Mouse (Mus musculus): ENCODE data around the gene Cpsf6.
"Not testable (repeated sequence)": the region's sequence is repeated elsewhere in the genome, so short reads cannot be mapped to it uniquely, and the experiment has no call there.

Cpsf6 gene

GRCm38 (mm10) chr10:117399839-117400238 is 20.0 kb upstream of the Cpsf6 start:
- DNase-seq (ENCODE audit: low read depth, low spot score): no peak

DNA sequence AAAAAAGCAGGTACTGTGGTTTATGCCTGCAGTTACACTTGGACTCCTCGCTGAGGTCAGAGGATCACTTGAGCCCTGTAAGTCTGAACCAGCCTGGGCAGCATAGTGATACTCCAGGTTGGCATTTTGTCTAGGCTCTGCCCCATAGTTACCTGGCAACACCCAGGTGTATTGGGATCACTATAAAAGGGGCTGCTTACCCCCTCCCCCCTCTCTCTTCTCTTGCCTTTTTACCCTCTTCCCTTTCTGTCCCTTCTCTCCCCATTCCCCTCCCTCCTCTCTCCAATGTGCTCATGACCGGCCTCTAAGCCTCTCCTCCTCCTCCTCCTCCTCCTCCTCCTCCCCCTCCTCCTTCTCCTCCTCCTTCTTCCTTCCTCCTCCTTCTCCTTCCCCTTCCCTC is 19.4 kb upstream of the Cpsf6 start:
- no peak for DNase-seq (ENCODE audit: low read depth, low spot score)

- no peak for DNase-seq (ENCODE audit: low read depth, low spot score)
Observed at GRCm38 (mm10) chr10:117398044-117398780, 18.4 kb upstream of the Cpsf6 start.

- no peak for DNase-seq (ENCODE audit: low read depth, low spot score)
Observed at GRCm38 (mm10) chr10:117397106-117397625, 17.4 kb upstream of the Cpsf6 start.

DNA sequence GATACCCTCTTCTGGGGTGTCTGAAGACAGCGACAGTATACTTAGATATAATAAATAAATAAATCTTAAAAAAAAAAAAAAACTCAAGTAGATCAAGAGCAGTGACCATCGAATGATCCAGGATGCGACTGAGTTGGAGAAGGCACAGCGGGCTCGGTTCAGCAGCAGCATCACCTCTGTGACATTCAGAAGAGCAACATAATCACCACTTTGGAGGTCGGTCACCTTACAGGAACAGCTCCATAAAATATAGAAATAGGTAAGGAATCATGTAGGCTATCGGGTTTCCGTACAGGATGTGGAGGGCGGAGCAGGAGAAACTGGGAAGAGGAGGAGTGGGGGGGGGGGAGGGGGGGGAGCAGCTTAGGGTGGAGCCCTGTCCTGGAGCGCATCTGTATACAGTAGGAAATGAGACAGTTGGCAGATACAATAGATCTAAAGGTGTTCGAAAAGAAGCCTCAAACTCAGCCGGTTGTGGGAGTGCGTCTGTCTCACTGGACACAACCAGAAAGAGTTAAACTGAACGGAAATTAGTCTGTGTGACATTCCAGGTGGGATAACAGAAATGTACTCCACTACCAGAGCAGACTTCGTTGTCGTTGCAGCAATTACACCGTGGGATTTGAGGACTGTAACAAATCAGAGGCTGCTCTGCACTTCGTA is 16.7 kb upstream of the Cpsf6 start:
- no peak for DNase-seq (ENCODE audit: low read depth, low spot score)

DNA sequence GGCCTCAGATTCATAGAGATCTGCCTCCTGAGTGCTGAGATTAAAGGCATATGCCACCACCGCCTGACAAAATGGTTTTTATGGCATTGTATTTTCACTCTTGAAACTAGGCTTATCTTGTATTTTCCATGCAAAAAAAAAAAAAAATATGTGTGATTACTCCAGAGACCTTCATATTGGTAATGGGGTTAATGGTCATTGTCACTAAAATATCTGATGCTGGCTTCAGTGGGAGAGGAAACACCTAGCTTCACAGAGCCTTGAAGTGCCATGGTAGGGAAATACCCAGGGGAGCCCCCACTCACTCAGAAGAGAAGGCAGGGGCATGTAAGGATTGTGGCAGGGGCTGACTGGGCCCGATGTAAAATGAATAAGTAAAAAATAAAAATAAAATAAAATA is 16.0 kb upstream of the Cpsf6 start:
- DNase-seq (ENCODE audit: low read depth, low spot score): no peak

- no peak for DNase-seq (ENCODE audit: low read depth, low spot score)
Observed at GRCm38 (mm10) chr10:117394738-117395550, 15.1 kb upstream of the Cpsf6 start.

GRCm38 (mm10) chr10:117393891-117394395 is 14.1 kb upstream of the Cpsf6 start:
- DNase-seq (ENCODE audit: low read depth, low spot score): no peak

DNA sequence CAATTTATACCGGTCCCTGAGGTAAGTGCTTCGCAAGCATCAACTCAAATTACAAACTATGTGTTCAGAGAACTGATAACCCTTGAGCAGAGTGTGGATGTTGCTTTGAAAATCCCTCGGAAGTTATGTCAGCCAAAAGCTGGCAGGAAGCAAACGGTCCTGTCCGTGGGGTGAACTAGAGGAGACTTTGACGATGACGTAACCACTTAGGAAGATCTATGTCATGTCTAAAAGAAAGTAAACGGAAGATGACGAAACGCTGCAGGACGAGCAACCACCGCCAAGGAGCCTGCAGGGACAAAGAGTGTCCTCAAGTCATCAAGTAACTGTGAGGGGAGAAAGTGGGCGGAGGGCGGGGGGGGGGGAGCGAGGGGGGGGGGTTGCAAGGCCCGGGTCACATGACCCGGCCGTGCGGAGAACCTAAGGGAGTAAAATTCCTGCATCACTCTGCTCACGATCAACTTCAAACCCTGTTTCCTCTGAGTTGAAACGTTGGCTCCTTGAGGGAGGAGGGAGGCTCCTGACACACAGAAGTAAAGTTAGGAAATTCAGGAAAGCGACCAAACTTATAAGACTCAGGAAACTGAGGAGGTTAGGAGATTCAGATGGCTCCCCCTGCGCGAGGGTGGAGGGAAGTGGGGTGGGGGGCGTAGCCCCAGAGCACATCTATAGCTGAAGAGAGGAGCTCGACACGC is 13.5 kb upstream of the Cpsf6 start:
- DNase-seq (ENCODE audit: low read depth, low spot score): no peak

GRCm38 (mm10) chr10:117392832-117393195 is 13.0 kb upstream of the Cpsf6 start:
- no peak for DNase-seq (ENCODE audit: low read depth, low spot score)

DNA sequence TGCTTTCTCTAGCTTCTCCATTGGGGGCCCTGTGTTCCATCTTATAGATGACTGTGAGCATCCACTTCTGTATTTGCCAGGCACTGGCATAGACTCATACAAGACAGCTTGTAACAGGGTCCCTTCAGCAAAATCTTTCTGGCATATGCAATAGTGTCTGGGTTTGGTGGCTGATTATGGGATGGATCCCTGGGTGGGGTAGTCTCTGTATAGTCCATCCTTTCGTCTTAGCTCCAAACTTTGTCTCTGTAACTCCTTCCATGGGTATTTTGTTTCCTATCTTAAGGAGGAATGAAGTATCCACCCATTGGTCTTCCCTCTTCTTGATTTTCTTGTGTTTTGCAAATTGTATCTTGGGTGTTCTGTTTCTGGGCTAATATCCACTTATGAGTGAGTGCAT is 12.6 kb upstream of the Cpsf6 start:
- not testable (repeated sequence) for DNase-seq (ENCODE audit: low read depth, low spot score)

- no peak for DNase-seq (ENCODE audit: low read depth, low spot score)
Observed at GRCm38 (mm10) chr10:117391801-117392200, 12.0 kb upstream of the Cpsf6 start.

DNA sequence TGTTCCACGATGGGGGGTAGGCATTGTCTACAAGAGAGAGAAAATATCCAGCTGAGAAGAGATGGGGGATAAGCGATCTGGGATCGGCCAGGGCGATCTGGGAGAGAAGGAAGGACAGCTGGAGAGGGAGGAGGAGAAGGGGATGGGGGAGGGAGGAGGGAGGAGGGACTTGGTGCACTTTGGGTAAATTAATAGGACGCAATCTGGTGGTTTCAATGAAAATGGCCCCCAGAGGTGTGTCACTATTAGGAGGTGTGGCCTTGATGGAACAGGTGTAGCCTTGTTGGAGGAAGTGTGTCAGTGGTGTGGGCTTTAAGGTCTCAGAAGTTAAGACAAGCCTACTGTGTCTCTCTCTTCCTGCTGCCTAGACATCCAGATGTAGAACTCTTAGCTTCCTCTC is 11.2 kb upstream of the Cpsf6 start:
- DNase-seq (ENCODE audit: low read depth, low spot score): no peak

DNA sequence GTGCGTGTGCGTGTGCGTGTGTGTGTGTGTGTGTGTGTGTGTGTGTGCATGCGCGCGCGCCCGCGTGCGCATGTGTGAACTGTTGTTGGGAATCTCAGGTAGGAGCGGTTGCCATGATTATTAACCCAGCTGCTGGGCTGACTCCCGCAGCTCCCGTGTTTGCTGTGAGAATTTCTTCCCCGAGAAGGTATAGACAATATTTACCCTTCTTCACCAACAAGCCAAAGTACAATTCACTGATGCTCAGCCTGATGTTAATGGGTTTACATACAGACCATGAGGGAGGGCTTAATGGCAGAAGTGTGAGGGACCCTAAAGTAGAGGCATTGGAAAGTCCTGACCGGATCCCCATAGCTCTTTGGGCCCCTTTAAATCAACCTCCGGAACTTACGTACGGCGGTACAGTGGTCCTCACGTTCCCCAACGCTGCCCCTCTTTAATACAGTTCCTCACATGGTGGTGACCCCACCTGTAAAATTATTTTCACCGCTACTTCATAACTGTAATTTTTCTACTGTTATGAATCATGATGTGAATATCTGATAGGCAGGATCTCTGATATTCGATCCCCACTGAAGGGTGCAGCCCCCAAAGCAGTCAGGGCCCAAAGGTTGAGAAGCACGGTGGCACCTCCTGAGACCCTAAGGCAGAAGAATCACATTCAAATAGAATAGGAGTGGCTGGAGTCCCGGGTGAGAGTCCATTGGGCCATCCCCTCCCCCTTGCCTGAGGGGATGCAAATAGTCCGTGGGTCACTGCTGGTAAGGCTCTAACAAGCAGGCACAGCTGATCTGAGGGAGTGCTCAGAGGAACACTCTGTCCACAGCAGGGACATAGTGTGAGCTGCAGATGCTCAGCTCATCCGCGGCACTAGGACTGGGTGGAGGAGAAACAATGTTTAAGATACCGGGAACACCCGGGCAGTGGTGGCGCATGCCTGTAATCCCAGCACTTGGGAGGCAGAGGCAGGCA is 10.4 kb upstream of the Cpsf6 start:
- no peak for DNase-seq (ENCODE audit: low read depth, low spot score)

- DNase-seq (ENCODE audit: low read depth, low spot score): no peak
Observed at GRCm38 (mm10) chr10:117389371-117389740, 9.5 kb upstream of the Cpsf6 start.

GRCm38 (mm10) chr10:117388637-117389370 is 9.0 kb upstream of the Cpsf6 start:
- no peak for DNase-seq (ENCODE audit: low read depth, low spot score)

DNA sequence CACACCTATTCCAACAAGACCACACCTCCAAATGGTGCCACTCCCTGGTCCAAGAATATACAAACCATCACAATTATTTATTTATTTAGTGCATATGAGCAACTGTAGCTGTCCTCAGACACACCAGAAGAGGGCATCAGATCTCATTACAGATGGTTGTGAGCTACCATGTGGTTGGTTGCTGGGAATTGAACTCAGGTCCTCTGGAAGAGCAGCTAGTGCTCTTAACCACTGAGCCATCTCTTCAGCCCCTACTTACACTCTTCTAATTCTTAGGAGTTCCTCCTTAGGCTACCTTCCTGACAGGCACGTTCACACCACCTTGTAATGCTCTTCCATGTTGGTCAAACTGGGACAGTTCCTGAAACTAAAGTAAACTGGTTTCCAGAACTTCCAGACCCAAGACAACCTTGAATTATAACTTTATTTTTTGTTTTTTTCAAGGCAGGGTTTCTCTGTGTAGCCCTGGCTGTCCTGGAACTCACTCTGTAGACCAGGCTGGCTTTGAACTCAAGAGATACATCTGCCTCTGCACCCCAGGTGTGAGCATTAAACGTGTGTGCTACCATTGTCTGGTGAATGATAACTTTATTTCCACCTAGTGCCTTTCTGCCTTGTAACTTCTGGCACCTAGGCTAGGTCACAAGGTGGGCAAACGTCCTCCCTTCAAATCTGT is 8.3 kb upstream of the Cpsf6 start:
- not testable (repeated sequence) for DNase-seq (ENCODE audit: low read depth, low spot score)

GRCm38 (mm10) chr10:117386981-117387380 is 7.2 kb upstream of the Cpsf6 start:
- no peak for DNase-seq (ENCODE audit: low read depth, low spot score)

GRCm38 (mm10) chr10:117386261-117386660 is 6.4 kb upstream of the Cpsf6 start:
- DNase-seq (ENCODE audit: low read depth, low spot score): no peak

Data from brain, embryonic 18.5 days (tissue).